Mouse (Mus musculus) midbrain, embryonic 12.5 days (tissue): ENCODE results near the gene Cptp. TPM values are rescaled to one million over a fixed set of nuclear protein-coding genes. Genes with fewer than 3 reads are reported as not detected.

Experiments used
- ATAC-seq: fragments of 200-750 bp; cut with Nextera tagmentation; 2 replicates; pipeline ENCODE4 v1.8.0; 2017; ENCODE audit warnings: low read depth, moderate TSS enrichment, moderate library complexity; ENCODE audit not compliant: low FRiP score
- H3K27ac ChIP-seq: fragments of 300-500 bp; sonication (generic); replicated peaks from 2 replicates; pipeline ENCODE4 v1.5.1; 2016; ENCODE audit warnings: mild to moderate bottlenecking
- H3K27me3 ChIP-seq: fragments of 300-500 bp; sonication (generic); 2 replicates; pipeline ENCODE4 v1.6.1; 2016; ENCODE audit warnings: mild to moderate bottlenecking
- H3K36me3 ChIP-seq: fragments of 300-500 bp; sonication (generic); 2 replicates; pipeline ENCODE4 v1.6.1; 2016
- H3K4me1 ChIP-seq: fragments of 300-500 bp; sonication (generic); 2 replicates; pipeline ENCODE4 v1.6.1; 2016
- H3K4me2 ChIP-seq: fragments of 300-500 bp; sonication (generic); replicated peaks from 2 replicates; pipeline ENCODE4 v1.6.1; 2016; ENCODE audit warnings: mild to moderate bottlenecking, moderate library complexity
- H3K4me3 ChIP-seq: fragments of 300-500 bp; sonication (generic); 2 replicates; pipeline ENCODE4 v1.5.1; 2016; ENCODE audit warnings: mild to moderate bottlenecking
- H3K9ac ChIP-seq: fragments of 300-500 bp; sonication (generic); replicated peaks from 2 replicates; pipeline ENCODE4 v1.6.1; 2016; ENCODE audit warnings: mild to moderate bottlenecking, moderate library complexity
- H3K9me3 ChIP-seq: fragments of 300-500 bp; sonication (generic); 2 replicates; pipeline ENCODE4 v1.6.1; 2016; ENCODE audit warnings: mild to moderate bottlenecking
- WGBS: fragments of 180-500 bp; shearing (Covaris S2); methylation state at CpG from one replicate; pipeline ENCODE4 v1.1.7; 2016; 5-methylcytosine and 5-hydroxymethylcytosine counted together
- polyA plus RNA-seq: library from polyadenylated mRNA; unstranded; fragments of >200 nt; fragmentation: Nextera tagmentation; extraction: Ambion mirVana; gene quantifications from 2 replicates; pipeline ENCODE4 v1.2.1, GENCODE M21; 2016

The Cptp gene
- polyA plus RNA-seq, 1 experiment from 2014 or later: 23.5 TPM

- Histone ChIP-seq H3K27ac (no peak overlapping the region), H3K4me1 (peaks cover 29% of the 10 kb centered on the region), H3K9ac (peak overlapping the region; percentile 6; the same call in 1 of the 2 replicates), H3K9me3 (no peaks in the 10 kb centered on the region), H3K27me3 (no peaks in the 10 kb centered on the region), H3K4me2 (no peak overlapping the region), H3K36me3 (peaks cover 40% of the 10 kb centered on the region), H3K4me3 (no peak overlapping the region)
- 88% methylated on average over 3 of the region's 3 CpGs for WGBS
- no peak for ATAC-seq
These were observed 17.9 kb downstream of the Cptp start for GRCm38 (mm10) chr4:155851368-155851767.

GRCm38 (mm10) chr4:155849792-155850451, 19.3 kb downstream of the Cptp start:
- no peak for ATAC-seq
- Histone ChIP-seq H3K9ac (no peak overlapping the region), H3K4me2 (0 out of 2 replicates have a peak overlapping the region, but pooled peaks have one; percentile 96), H3K4me1 (peaks cover 31% of the 10 kb centered on the region), H3K36me3 (peaks cover 26% of the 10 kb centered on the region), H3K27me3 (no peaks in the 10 kb centered on the region), H3K9me3 (no peaks in the 10 kb centered on the region), H3K27ac (no peak overlapping the region), H3K4me3 (no peak overlapping the region)
- 93% methylated on average over 3 of the region's 3 CpGs for WGBS

GRCm38 (mm10) chr4:155849391-155849790, 19.8 kb downstream of the Cptp start:
- WGBS: 89% methylated on average over 2 of the region's 2 CpGs
- peaks cover 31% of the 10 kb centered on the region for H3K4me1 ChIP-seq
- no peak overlapping the region for H3K27ac ChIP-seq
- no peaks in the 10 kb centered on the region for H3K9me3 ChIP-seq
- no peak for ATAC-seq
- peaks cover 20% of the 10 kb centered on the region for H3K36me3 ChIP-seq
- no peaks in the 10 kb centered on the region for H3K27me3 ChIP-seq
- H3K4me2 ChIP-seq: peak overlapping the region; percentile 96; the same call in 1 of the 2 replicates
- 0 out of 2 replicates have a peak overlapping the region, but pooled peaks have one; percentile 90 for H3K9ac ChIP-seq
- peak overlapping the region; percentile 85; the same call in 1 of the 2 replicates for H3K4me3 ChIP-seq

GRCm38 (mm10) chr4:155848434-155849095, 20.7 kb downstream of the Cptp start:
- H3K27ac ChIP-seq: no peak overlapping the region
- H3K36me3 ChIP-seq: peaks cover 12% of the 10 kb centered on the region; the same call in 1 of the 2 replicates
- no peaks in the 10 kb centered on the region for H3K9me3 ChIP-seq
- no peak for ATAC-seq
- peaks cover 31% of the 10 kb centered on the region for H3K4me1 ChIP-seq
- H3K4me3 ChIP-seq: peak overlapping the region; percentile 85
- H3K4me2 ChIP-seq: peak overlapping the region; percentile 96
- 59% methylated on average over 7 of the region's 7 CpGs for WGBS
- H3K9ac ChIP-seq: peak overlapping the region; percentile 90
- no peaks in the 10 kb centered on the region for H3K27me3 ChIP-seq

GRCm38 (mm10) chr4:155847591-155848352, 21.5 kb downstream of the Cptp start:
- H3K9ac ChIP-seq: peak overlapping the region; percentile 90
- H3K27ac ChIP-seq: peak overlapping the region; percentile 69
- peak overlapping the region; percentile 96 for H3K4me2 ChIP-seq
- no peaks in the 10 kb centered on the region for H3K9me3 ChIP-seq
- no peaks in the 10 kb centered on the region for H3K27me3 ChIP-seq
- peaks cover 31% of the 10 kb centered on the region for H3K4me1 ChIP-seq
- H3K36me3 ChIP-seq: 0 out of 2 replicates have a peak, but pooled peaks cover 5% of the 10 kb centered on the region
- 2% methylated on average over 41 of the region's 69 CpGs for WGBS
- peak overlapping the region; percentile 85 for H3K4me3 ChIP-seq
- peak; percentile 32 for ATAC-seq

- Histone ChIP-seq H3K9ac (peak within 1 kb of the TSS; percentile 90), H3K4me2 (peak within 1 kb of the TSS; percentile 96), H3K36me3 (0 out of 2 replicates have a peak, but pooled peaks cover 5% of the 10 kb centered on the region), H3K9me3 (no peaks in the 10 kb centered on the region), H3K27me3 (peaks cover under 1% of the 10 kb centered on the region), H3K4me3 (peak within 1 kb of the TSS; percentile 85), H3K4me1 (peaks cover 31% of the 10 kb centered on the region), H3K27ac (peak within 1 kb of the TSS; percentile 77)
- peak; percentile 91 for ATAC-seq
- 3% methylated on average over 35 of the region's 65 CpGs for WGBS
These were observed 22.2 kb downstream of the Cptp start, which contains the start of gene Dvl1 for GRCm38 (mm10) chr4:155846871-155847578. Gene Dvl1, plus strand, starts transcription at chr4:155847402.

- ATAC-seq: no peak
- H3K4me2 ChIP-seq: no peak overlapping the region
- H3K4me3 ChIP-seq: no peak overlapping the region
- no peak overlapping the region for H3K9ac ChIP-seq
- no peak overlapping the region for H3K27ac ChIP-seq
- WGBS: 95% methylated on average over 5 of the region's 5 CpGs
- peaks cover 40% of the 10 kb centered on the region for H3K4me1 ChIP-seq
- H3K9me3 ChIP-seq: no peaks in the 10 kb centered on the region
- H3K36me3 ChIP-seq: 0 out of 2 replicates have a peak, but pooled peaks cover 5% of the 10 kb centered on the region
- H3K27me3 ChIP-seq: peaks cover 14% of the 10 kb centered on the region
These were observed 26.0 kb downstream of the Cptp start for GRCm38 (mm10) chr4:155843231-155843630.

- 0 out of 2 replicates have a peak, but pooled peaks cover 5% of the 10 kb centered on the region for H3K36me3 ChIP-seq
- no peak for ATAC-seq
- peak overlapping the region; percentile 42 for H3K4me3 ChIP-seq
- peaks cover 14% of the 10 kb centered on the region for H3K27me3 ChIP-seq
- WGBS: 45% methylated on average over 38 of the region's 38 CpGs
- H3K4me2 ChIP-seq: peak overlapping the region; percentile 70
- no peak overlapping the region for H3K9ac ChIP-seq
- H3K4me1 ChIP-seq: peaks cover 32% of the 10 kb centered on the region
- no peak overlapping the region for H3K27ac ChIP-seq
- no peaks in the 10 kb centered on the region for H3K9me3 ChIP-seq
These were observed 27.5 kb downstream of the Cptp start for GRCm38 (mm10) chr4:155841651-155842270.

- Histone ChIP-seq H3K4me2 (peak overlapping the region; percentile 70), H3K9me3 (no peaks in the 10 kb centered on the region), H3K36me3 (0 out of 2 replicates have a peak, but pooled peaks cover 5% of the 10 kb centered on the region), H3K4me1 (peaks cover 26% of the 10 kb centered on the region), H3K4me3 (peak overlapping the region; percentile 42), H3K9ac (peak overlapping the region; percentile 57), H3K27ac (no peak overlapping the region), H3K27me3 (peaks cover 14% of the 10 kb centered on the region)
- ATAC-seq: peak; percentile 43; the same call in 1 of the 2 replicates
- WGBS: under 1% methylated on average over 32 of the region's 32 CpGs
These were observed 28.2 kb downstream of the Cptp start for GRCm38 (mm10) chr4:155841003-155841454.

- Histone ChIP-seq H3K36me3 (0 out of 2 replicates have a peak, but pooled peaks cover 5% of the 10 kb centered on the region), H3K4me2 (peak overlapping the region; percentile 70), H3K27me3 (peaks cover 14% of the 10 kb centered on the region), H3K9ac (peak overlapping the region; percentile 57), H3K9me3 (no peaks in the 10 kb centered on the region), H3K27ac (peak overlapping the region; percentile 30), H3K4me1 (peaks cover 26% of the 10 kb centered on the region), H3K4me3 (peak overlapping the region; percentile 42)
- no peak for ATAC-seq
- WGBS: 4% methylated on average over 8 of the region's 8 CpGs
These were observed 28.9 kb downstream of the Cptp start for GRCm38 (mm10) chr4:155840076-155841002.
